Mouse (Mus musculus) cerebellum, postnatal 25 days (tissue): ENCODE data around the gene Rnf187.
A peak's percentile ranks its signal among the peaks of the same experiment; 100 is the strongest.

Experiments used
- DNase-seq, 2 experiments: peaks; one replicate each; pipeline ENCODE4 v3.0.0; 2021; ENCODE audit warnings: mixed read lengths in 2 of 2

The Rnf187 gene

GRCm38 (mm10) chr11:58947306-58947705 lies 8.6 kb upstream of the Rnf187 start:
- no peak for DNase-seq

GRCm38 (mm10) chr11:58944136-58944535 lies 5.4 kb upstream of the Rnf187 start:
- DNase-seq = no peak

GRCm38 (mm10) chr11:58939088-58939439 lies 348 bp upstream of the Rnf187 start:
- no peak for DNase-seq

GRCm38 (mm10) chr11:58937909-58938308 lies 807 bp downstream of the Rnf187 start:
- DNase-seq = peak in 1 of 2 experiments; percentile 31

- DNase-seq = no peak
Measured at GRCm38 (mm10) chr11:58931576-58931975, 7.1 kb downstream of the Rnf187 start.

- DNase-seq = no peak
Measured at GRCm38 (mm10) chr11:58930254-58930653, 8.5 kb downstream of the Rnf187 start.

- no peak for DNase-seq
Measured at GRCm38 (mm10) chr11:58929641-58930040, 9.1 kb downstream of the Rnf187 start.

- DNase-seq = no peak
Measured at GRCm38 (mm10) chr11:58929055-58929454, 9.7 kb downstream of the Rnf187 start.

- peak; percentile 67 to 77 for DNase-seq
Measured at GRCm38 (mm10) chr11:58927790-58928651, 10.7 kb downstream of the Rnf187 start.

GRCm38 (mm10) chr11:58927053-58927452 lies 11.7 kb downstream of the Rnf187 start:
- DNase-seq = no peak

- DNase-seq = no peak
Measured at GRCm38 (mm10) chr11:58926651-58927050, 12.1 kb downstream of the Rnf187 start.

GRCm38 (mm10) chr11:58922420-58922819 lies 16.3 kb downstream of the Rnf187 start:
- DNase-seq = no peak

GRCm38 (mm10) chr11:58918759-58919158 lies 20.0 kb downstream of the Rnf187 start:
- DNase-seq = no peak

- no peak for DNase-seq
Measured at GRCm38 (mm10) chr11:58917745-58918366, 20.9 kb downstream of the Rnf187 start, which contains the start of gene Btnl10. Gene Btnl10 (plus strand): TSS chr11:58917908.

- peak in 1 of 2 experiments; percentile 61 for DNase-seq
Measured at GRCm38 (mm10) chr11:58916879-58917744, 21.6 kb downstream of the Rnf187 start.

GRCm38 (mm10) chr11:58914461-58915028 lies 24.2 kb downstream of the Rnf187 start:
- peak; percentile 53 to 62 for DNase-seq

GRCm38 (mm10) chr11:58913776-58914175 lies 24.9 kb downstream of the Rnf187 start:
- DNase-seq = no peak

- DNase-seq = peak in 1 of 2 experiments; percentile 19
Measured at GRCm38 (mm10) chr11:58904838-58905237, 33.9 kb downstream of the Rnf187 start.

GRCm38 (mm10) chr11:58904410-58904718 lies 34.4 kb downstream of the Rnf187 start:
- DNase-seq = no peak

- peak; percentile 98 to 99 for DNase-seq
Measured at GRCm38 (mm10) chr11:58903511-58904409, 35.0 kb downstream of the Rnf187 start, which contains the start of gene Zfp39. Gene Zfp39 (minus strand): TSS chr11:58904225.

GRCm38 (mm10) chr11:58901080-58901479 lies 37.6 kb downstream of the Rnf187 start:
- DNase-seq = no peak

GRCm38 (mm10) chr11:58897485-58897884 lies 41.2 kb downstream of the Rnf187 start:
- peak in 1 of 2 experiments; percentile 44 for DNase-seq
